Mouse (Mus musculus) kidney, embryonic 16.5 days (tissue): ENCODE results near the gene Mcoln3. TPM values are rescaled to one million over a fixed set of nuclear protein-coding genes. Genes with fewer than 3 reads are reported as not detected.
A peak's percentile ranks its signal among the peaks of the same experiment; 100 is the strongest.

Experiments used
- ATAC-seq: fragments of 200-750 bp; cut with Nextera tagmentation; 2 replicates; pipeline ENCODE4 v1.8.0; 2017; ENCODE audit warnings: moderate TSS enrichment; ENCODE audit not compliant: low FRiP score, low TSS enrichment
- H3K27ac ChIP-seq: fragments of 300-500 bp; sonication (generic); 2 replicates; pipeline ENCODE4 v1.5.1; 2014; ENCODE audit warnings: low read length
- H3K27me3 ChIP-seq: fragments of 300-500 bp; sonication (generic); 2 replicates; pipeline ENCODE4 v1.6.1; 2014; ENCODE audit warnings: low read length, control low read depth, mixed read lengths; ENCODE audit not compliant: insufficient read depth
- H3K36me3 ChIP-seq: fragments of 300-500 bp; sonication (generic); 2 replicates; pipeline ENCODE4 v1.6.1; 2014; ENCODE audit warnings: low read length, control low read depth, mixed read lengths; ENCODE audit not compliant: insufficient read depth
- H3K4me1 ChIP-seq: fragments of 300-500 bp; sonication (generic); 2 replicates; pipeline ENCODE4 v1.6.1; 2014; ENCODE audit warnings: low read length, control low read depth, mixed read lengths; ENCODE audit not compliant: insufficient read depth
- H3K4me2 ChIP-seq: fragments of 300-500 bp; sonication (generic); replicated peaks from 2 replicates; pipeline ENCODE4 v1.6.1; 2014; ENCODE audit warnings: low read depth, low read length
- H3K4me3 ChIP-seq: fragments of 300-500 bp; sonication (generic); 2 replicates; pipeline ENCODE4 v1.5.1; 2014; ENCODE audit warnings: mild to moderate bottlenecking, low read length
- H3K9ac ChIP-seq: fragments of 300-500 bp; sonication (generic); replicated peaks from 2 replicates; pipeline ENCODE4 v1.6.1; 2014; ENCODE audit warnings: low read length
- H3K9me3 ChIP-seq: fragments of 300-500 bp; sonication (generic); 2 replicates; pipeline ENCODE4 v1.6.1; 2016; ENCODE audit warnings: low read length, control low read depth
- WGBS: fragments of 180-500 bp; shearing (Covaris S2); extraction: QIAGEN DNeasy Blood & Tissue Kit; methylation state at CpG from one replicate; pipeline ENCODE4 v1.1.7; 2014; 5-methylcytosine and 5-hydroxymethylcytosine counted together
- polyA plus RNA-seq: library from polyadenylated mRNA; unstranded; fragments of >200 nt; fragmentation: Nextera tagmentation; extraction: Ambion mirVana; gene quantifications from 2 replicates; pipeline ENCODE4 v1.2.1, GENCODE M21; 2015

The Mcoln3 gene
- polyA plus RNA-seq, 1 experiment from 2014 or later, result 20.6 TPM

DNA sequence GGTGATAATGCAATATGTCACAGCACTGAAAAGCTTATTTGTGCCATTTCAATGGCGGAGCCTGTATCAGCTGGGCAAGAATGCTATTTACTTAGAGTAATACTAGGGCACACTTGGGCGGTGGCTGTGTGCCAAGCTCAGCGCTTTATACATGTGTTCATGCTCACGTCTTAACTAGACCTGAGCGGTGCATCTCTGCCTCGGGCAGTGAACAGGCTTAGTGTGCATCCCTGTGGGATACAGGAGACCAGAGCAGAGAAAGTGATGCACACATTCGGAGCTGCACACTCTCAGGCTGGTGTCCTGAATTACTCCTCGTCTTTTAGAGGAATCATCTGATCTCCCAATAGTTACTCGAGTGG, 6.2 kb downstream of the Mcoln3 start:
- no peak overlapping the region for H3K9ac ChIP-seq
- no peak overlapping the region for H3K4me3 ChIP-seq
- no peaks in the 10 kb centered on the region for H3K27me3 ChIP-seq
- H3K27ac ChIP-seq, result no peak overlapping the region
- 80% methylated on average over 9 of the region's 9 CpGs for WGBS
- ATAC-seq, result no peak
- H3K9me3 ChIP-seq, result no peaks in the 10 kb centered on the region
- H3K36me3 ChIP-seq, result no peaks in the 10 kb centered on the region
- no peak overlapping the region for H3K4me2 ChIP-seq
- peaks cover 10% of the 10 kb centered on the region for H3K4me1 ChIP-seq

DNA sequence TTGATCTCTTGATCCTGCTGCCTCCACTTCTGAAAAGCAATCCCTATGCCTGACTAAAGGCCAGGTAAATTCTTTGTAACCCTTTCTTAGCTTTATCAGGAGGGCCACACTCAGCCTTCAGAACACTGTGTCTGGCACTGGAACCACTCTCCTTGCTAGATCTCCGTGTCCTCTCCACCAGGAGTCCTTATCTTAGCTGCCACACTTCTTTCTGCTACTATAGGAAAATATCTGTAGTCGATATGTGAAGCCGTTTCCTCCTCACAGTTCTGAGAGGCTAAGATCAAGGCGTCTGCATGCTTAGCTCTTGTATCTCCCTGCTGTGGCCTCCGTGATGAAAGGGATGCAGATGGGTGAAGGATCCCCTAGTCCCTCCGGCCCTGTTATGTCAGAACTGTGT, 10.0 kb downstream of the Mcoln3 start:
- Histone ChIP-seq H3K27ac (no peak overlapping the region), H3K4me2 (no peak overlapping the region), H3K27me3 (no peaks in the 10 kb centered on the region), H3K9me3 (no peaks in the 10 kb centered on the region), H3K9ac (no peak overlapping the region), H3K4me1 (no peaks in the 10 kb centered on the region), H3K36me3 (no peaks in the 10 kb centered on the region), H3K4me3 (no peak overlapping the region)
- WGBS, result 75% methylated on average over 6 of the region's 6 CpGs
- no peak for ATAC-seq

DNA sequence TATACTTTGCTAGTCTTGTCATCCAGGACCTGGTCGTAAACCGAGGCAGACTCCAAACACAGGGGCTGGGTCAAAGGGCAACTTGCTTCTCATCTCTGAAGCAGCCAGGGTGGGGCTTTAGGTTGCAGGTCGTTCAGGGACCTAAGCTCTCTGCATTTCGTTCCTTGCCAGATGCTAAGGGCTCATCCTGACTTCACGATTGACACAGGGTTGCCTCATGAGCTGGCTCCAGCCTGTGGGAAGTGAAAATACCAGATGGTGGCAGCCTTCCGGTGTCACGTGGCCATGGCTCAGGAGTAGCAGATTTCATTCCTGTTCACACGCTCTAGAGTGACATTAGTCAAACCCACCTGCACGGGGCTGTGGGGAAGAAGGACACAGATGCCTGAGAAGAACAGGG, 17.6 kb downstream of the Mcoln3 start:
- no peak overlapping the region for H3K9ac ChIP-seq
- H3K9me3 ChIP-seq, result peaks cover 3% of the 10 kb centered on the region; the same call in 1 of the 2 replicates
- no peak overlapping the region for H3K27ac ChIP-seq
- H3K4me3 ChIP-seq, result no peak overlapping the region
- no peak; the same call in 1 of the 2 replicates for ATAC-seq
- no peak overlapping the region for H3K4me2 ChIP-seq
- H3K27me3 ChIP-seq, result no peaks in the 10 kb centered on the region
- WGBS, result 57% methylated on average over 9 of the region's 9 CpGs
- H3K4me1 ChIP-seq, result no peaks in the 10 kb centered on the region
- no peaks in the 10 kb centered on the region for H3K36me3 ChIP-seq

DNA sequence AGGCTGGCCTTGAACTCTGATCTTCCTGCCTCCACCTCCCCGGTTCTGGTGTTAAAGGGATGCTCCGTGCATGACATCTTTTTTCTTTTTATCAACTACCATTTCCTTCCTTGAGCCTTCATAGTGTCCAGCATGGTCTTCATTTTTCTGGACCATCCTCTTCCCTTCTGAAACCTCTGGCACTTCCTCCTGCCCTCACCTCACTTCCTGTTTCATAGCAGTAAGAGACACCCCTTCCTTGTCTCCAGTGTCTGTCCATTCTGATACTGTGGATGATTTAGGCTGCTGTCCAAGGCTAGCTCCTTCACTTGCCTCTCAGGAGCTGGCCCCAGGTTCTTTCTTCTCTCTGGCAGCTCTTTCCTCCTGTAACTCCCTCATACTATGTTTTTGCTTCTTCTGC, 18.2 kb downstream of the Mcoln3 start:
- Histone ChIP-seq H3K4me1 (no peaks in the 10 kb centered on the region), H3K9me3 (peaks cover 3% of the 10 kb centered on the region; the same call in 1 of the 2 replicates), H3K27me3 (no peaks in the 10 kb centered on the region), H3K36me3 (no peaks in the 10 kb centered on the region), H3K4me2 (no peak overlapping the region), H3K9ac (no peak overlapping the region), H3K4me3 (no peak overlapping the region), H3K27ac (no peak overlapping the region)
- no peak for ATAC-seq
- WGBS, result 79% methylated on average over 2 of the region's 2 CpGs

DNA sequence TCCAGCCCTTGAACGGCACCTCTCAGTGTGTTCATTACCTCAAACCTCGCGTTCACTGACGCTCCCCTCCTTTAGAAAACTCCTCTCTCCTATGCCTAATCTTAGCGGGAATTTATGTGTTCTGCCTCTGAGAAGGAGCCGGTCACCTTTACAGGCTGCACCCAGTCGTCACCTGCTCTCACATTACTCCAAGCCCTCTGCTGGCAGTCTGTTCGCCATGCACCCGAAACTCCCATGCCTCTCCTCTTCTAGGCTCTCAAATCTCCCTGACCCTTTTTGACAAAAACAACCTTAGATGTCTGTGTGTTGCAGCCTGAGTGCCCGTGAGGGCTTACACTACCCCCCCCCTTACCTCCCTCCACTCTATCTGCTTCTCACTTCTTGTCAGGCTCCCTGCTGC, 19.2 kb downstream of the Mcoln3 start:
- no peak overlapping the region for H3K4me3 ChIP-seq
- H3K4me2 ChIP-seq, result no peak overlapping the region
- H3K27me3 ChIP-seq, result no peaks in the 10 kb centered on the region
- 33% methylated on average over 10 of the region's 10 CpGs for WGBS
- peaks cover 3% of the 10 kb centered on the region; the same call in 1 of the 2 replicates for H3K9me3 ChIP-seq
- no peak overlapping the region for H3K9ac ChIP-seq
- H3K4me1 ChIP-seq, result no peaks in the 10 kb centered on the region
- ATAC-seq, result peak; percentile 31; the same call in 1 of the 2 replicates
- H3K36me3 ChIP-seq, result no peaks in the 10 kb centered on the region
- H3K27ac ChIP-seq, result no peak overlapping the region

DNA sequence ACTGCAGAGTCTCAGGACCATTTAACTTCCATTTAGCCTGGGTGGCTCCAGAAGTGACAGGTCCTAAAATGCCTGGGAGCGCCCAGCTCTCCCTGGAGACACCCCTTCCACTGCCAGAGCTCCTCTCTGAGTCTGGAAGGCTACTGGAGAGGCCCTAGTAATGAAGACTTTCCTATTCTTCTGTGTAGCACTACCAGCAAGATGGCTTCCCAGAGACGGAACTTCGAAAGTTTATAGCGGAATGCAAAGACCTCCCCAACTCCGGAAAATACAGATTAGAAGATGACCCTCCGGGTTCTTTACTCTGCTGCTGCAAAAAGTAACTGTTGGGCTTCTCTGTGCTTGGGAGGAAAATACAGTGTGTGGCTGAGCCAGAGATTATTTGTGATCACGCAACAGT, 23.0 kb downstream of the Mcoln3 start:
- WGBS, result 94% methylated on average over 7 of the region's 7 CpGs
- H3K27ac ChIP-seq, result no peak overlapping the region
- no peak for ATAC-seq
- H3K4me1 ChIP-seq, result no peaks in the 10 kb centered on the region
- no peaks in the 10 kb centered on the region for H3K9me3 ChIP-seq
- no peak overlapping the region for H3K4me2 ChIP-seq
- H3K4me3 ChIP-seq, result no peak overlapping the region
- H3K27me3 ChIP-seq, result no peaks in the 10 kb centered on the region
- H3K9ac ChIP-seq, result no peak overlapping the region
- no peaks in the 10 kb centered on the region for H3K36me3 ChIP-seq

DNA sequence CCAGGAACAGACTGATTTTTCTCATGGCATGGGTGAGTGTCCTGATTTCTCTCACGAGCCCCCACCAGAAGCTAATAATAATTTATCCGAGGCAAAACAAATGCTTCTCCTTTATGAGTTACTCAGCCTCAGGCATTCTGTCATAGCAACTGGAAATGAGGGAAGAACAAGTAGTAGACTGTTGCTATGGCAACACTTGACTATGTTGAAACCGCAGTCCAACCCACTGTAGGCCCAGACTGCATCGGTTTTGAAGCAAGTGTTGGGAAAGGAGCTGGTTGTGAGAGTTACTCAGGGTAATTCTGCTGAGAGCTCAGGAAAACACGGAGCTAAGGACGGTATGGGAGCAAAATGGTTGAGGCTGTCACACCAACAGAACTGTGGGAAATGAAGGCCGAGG, 25.3 kb downstream of the Mcoln3 start:
- 88% methylated on average over 7 of the region's 7 CpGs for WGBS
- ATAC-seq, result no peak

DNA sequence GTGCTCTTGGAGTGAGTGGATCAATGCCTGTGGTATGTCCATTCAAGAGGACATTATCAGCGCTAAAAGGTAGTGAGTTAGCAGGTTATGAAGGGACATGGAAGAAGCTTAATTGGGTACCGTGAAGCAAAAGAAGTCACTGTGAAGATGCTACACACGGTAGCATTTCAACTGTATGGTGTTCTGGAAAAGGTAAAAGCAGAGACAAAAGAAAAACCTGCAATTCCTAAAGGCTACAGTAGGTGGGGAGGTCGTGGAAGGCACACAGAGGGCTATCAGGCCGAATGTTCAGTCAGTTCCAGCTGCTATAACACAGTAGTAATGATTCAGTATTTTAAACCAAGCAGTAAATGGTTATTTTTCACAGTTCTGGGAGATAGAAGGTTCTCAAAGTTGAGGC, 28.3 kb downstream of the Mcoln3 start:
- Histone ChIP-seq H3K36me3 (no peaks in the 10 kb centered on the region), H3K9ac (no peak overlapping the region), H3K9me3 (no peaks in the 10 kb centered on the region), H3K4me1 (peaks cover 7% of the 10 kb centered on the region), H3K27me3 (peaks cover 5% of the 10 kb centered on the region; the same call in 1 of the 2 replicates), H3K27ac (no peak overlapping the region), H3K4me2 (no peak overlapping the region), H3K4me3 (no peak overlapping the region)
- no peak for ATAC-seq
- 61% methylated on average over 5 of the region's 5 CpGs for WGBS

More for the DNA sequence above, 25.3 kb downstream of the Mcoln3 start:
- no peak overlapping the region for H3K4me3 ChIP-seq
- H3K9me3 ChIP-seq, result no peaks in the 10 kb centered on the region
- no peak overlapping the region for H3K4me2 ChIP-seq
- H3K4me1 ChIP-seq, result no peaks in the 10 kb centered on the region
- peaks cover 5% of the 10 kb centered on the region; the same call in 1 of the 2 replicates for H3K27me3 ChIP-seq
- no peaks in the 10 kb centered on the region for H3K36me3 ChIP-seq
- H3K27ac ChIP-seq, result no peak overlapping the region
- H3K9ac ChIP-seq, result no peak overlapping the region

DNA sequence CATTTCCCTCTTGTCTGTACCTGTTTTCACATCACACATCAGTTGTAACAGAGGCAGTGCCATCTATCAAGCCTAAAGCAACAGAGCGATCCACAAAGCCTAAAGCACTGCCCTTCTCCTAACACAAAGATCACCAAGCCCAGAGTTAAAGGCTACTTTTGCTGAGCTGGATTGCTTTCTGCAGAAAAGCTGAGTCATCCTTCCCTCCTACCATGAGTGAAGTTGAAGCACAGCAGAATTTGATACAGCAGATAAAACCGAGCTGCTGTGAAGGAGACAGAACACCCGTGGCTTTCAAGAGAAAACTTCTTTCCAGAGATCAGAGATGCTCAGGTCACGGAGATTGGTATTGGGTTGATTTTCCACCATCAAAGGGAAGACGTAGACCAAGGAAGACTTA, 28.9 kb downstream of the Mcoln3 start:
- H3K36me3 ChIP-seq, result no peaks in the 10 kb centered on the region
- no peak overlapping the region for H3K4me3 ChIP-seq
- no peak overlapping the region for H3K9ac ChIP-seq
- H3K9me3 ChIP-seq, result no peaks in the 10 kb centered on the region
- H3K4me1 ChIP-seq, result peaks cover 12% of the 10 kb centered on the region
- ATAC-seq, result no peak
- no peak overlapping the region for H3K27ac ChIP-seq
- WGBS, result 47% methylated on average over 5 of the region's 5 CpGs
- peaks cover 5% of the 10 kb centered on the region; the same call in 1 of the 2 replicates for H3K27me3 ChIP-seq
- H3K4me2 ChIP-seq, result no peak overlapping the region

DNA sequence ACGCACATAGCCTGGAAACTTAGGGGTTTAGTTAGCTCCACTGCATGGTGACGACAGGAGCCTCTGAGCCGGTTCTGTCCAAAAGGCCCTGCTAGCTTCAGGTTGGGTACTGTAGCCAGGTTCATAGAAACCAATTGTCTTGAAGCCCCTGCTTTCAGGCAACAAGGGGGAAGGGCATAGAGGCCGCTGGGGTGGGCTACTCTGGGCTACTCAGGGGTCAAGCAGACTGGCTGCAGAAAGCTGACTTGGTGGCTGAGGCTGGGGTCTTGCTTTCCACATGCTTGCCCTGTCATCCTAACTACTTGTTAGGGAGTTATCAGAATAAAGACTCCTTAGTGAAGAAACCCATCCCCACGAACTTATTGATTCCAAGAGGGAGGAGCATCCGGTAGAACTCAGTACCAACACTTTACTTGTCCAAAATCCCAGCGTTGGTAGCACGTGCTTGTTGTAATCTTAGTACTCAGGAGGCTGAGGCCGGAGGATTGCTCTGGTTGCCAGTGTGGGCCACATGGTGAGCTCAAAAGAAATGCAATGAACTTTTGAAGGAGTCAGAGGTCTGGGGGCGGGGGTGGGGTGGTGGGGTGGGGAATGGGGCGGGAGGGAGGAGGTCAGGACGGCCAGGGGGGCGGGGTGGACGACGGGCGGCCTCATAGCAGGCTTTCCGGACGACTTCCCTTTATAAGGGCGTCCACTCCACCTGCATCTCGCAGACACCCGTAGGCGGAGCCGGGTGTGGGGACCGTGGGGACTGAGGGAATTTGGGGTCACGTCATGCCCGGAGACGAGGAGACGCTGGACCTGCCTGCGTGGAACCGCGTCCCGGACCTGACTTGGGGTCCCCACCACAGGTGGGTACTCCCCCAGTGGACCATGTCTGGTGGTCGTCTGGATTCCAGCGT, 32.2 kb downstream of the Mcoln3 start, which contains the start of gene Mcoln2:
Mcoln2 (plus strand) TSS at position 678 of the 902 bp plus-strand sequence.
- WGBS, result 11% methylated on average over 34 of the region's 34 CpGs
- Histone ChIP-seq H3K9me3 (no peaks in the 10 kb centered on the region), H3K9ac (peak within 1 kb of the TSS; percentile 66), H3K4me3 (peak within 1 kb of the TSS; percentile 54), H3K27ac (no peak within 1 kb of the TSS), H3K4me1 (peaks cover 18% of the 10 kb centered on the region), H3K36me3 (no peaks in the 10 kb centered on the region), H3K4me2 (peak within 1 kb of the TSS; percentile 98), H3K27me3 (peaks cover 5% of the 10 kb centered on the region; the same call in 1 of the 2 replicates)
- ATAC-seq, result peak; percentile 29; the same call in 1 of the 2 replicates
